Mouse (Mus musculus): Measurements from ENCODE around the gene Hrh2.

Hrh2 gene

DNA sequence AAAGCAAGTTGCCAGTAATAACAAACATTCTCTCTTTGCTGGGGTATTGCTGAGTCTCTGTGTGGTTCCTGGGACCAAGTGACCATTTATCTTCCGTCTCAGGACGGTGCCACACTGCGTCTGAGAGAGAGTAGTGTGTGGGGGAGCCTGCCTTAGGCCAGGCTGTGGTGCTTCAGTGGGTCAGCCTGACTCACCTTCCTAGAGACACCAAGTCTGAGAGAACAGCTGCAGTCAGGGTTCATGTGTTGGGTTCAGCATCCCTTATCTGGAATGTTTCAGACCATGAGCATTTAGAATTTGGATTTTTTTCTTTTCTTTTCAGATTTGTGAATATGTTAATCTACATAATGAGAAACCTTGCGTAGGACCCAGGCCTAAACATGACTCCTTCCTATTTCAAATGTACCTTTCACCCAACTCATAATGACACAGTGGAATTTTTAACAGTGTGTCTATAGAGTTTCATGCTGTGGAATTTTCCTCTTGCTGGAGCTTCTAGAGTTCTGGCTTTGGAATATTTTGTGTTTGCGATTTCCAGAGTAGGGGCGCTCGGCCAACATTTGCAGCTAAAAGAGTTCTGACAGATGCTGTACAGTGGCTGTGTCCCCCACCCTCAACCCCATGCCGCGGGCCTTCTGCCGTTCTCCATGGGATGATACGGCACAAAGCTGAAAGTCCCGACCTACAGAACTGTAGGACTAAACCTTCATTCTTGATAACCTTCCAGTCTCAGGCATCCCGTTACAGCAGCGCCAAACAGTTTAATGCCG lies 71.0 kb downstream of the Hrh2 start:
- DNase-seq (ENCODE audit: low spot score in 2 of 2) = no peak

GRCm38 (mm10) chr13:54263641-54264040 lies 71.7 kb downstream of the Hrh2 start:
- DNase-seq (ENCODE audit: low spot score in 2 of 2) = no peak

- no peak for DNase-seq (ENCODE audit: low spot score in 2 of 2)
Measured at GRCm38 (mm10) chr13:54266472-54266871, 74.5 kb downstream of the Hrh2 start.

DNA sequence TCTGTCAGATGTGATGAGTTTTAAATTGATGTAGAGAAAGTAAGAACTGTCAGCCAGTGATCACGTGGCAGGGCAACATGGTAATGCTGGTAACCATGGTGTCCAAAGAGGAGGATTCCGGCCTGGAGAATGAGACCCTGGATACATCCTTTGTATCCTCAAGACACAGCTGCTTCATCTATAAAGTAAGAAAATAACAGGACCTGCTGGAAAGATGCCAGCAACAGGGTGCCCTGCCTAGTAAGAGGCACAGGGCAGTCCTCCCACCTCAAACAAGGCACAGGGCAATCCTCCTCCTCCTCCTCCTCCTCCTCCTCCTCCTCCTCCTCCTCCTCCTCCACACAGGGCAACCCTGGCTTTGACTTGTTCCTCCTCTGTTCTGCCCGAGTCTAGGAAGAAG lies 77.2 kb downstream of the Hrh2 start:
- no peak for DNase-seq (ENCODE audit: low spot score in 2 of 2)

DNA sequence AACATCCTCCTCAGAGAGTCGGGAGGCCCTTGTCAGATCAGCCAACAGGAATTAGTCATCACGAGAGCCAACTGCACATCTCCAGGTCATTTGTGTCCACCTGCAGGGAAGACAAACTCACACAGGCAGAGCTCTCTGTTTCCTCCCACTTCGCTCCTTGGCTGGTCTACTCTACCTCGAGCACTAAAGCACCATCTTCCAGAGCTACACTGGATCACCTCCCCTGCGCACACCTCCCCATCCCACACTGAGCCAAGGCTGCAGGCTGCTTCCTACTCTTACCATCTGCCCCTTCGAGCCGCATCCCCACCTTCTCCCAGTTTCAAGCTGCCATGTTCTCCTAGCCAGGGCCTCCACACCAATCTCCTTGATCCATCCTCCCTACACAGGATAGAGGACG lies 77.7 kb downstream of the Hrh2 start:
- DNase-seq (ENCODE audit: low spot score in 2 of 2) = no peak

- DNase-seq (ENCODE audit: low spot score in 2 of 2) = no peak
Measured at GRCm38 (mm10) chr13:54272076-54272475, 80.1 kb downstream of the Hrh2 start.

- DNase-seq (ENCODE audit: low spot score in 2 of 2) = no peak
Measured at GRCm38 (mm10) chr13:54277406-54277805, 85.5 kb downstream of the Hrh2 start.

- DNase-seq (ENCODE audit: low spot score in 2 of 2) = no peak
Measured at GRCm38 (mm10) chr13:54280366-54280765, 88.4 kb downstream of the Hrh2 start.

- no peak for DNase-seq (ENCODE audit: low spot score in 2 of 2)
Measured at GRCm38 (mm10) chr13:54281149-54281548, 89.2 kb downstream of the Hrh2 start.

- no peak for DNase-seq (ENCODE audit: low spot score in 2 of 2)
Measured at GRCm38 (mm10) chr13:54281623-54282022, 89.7 kb downstream of the Hrh2 start.

DNA sequence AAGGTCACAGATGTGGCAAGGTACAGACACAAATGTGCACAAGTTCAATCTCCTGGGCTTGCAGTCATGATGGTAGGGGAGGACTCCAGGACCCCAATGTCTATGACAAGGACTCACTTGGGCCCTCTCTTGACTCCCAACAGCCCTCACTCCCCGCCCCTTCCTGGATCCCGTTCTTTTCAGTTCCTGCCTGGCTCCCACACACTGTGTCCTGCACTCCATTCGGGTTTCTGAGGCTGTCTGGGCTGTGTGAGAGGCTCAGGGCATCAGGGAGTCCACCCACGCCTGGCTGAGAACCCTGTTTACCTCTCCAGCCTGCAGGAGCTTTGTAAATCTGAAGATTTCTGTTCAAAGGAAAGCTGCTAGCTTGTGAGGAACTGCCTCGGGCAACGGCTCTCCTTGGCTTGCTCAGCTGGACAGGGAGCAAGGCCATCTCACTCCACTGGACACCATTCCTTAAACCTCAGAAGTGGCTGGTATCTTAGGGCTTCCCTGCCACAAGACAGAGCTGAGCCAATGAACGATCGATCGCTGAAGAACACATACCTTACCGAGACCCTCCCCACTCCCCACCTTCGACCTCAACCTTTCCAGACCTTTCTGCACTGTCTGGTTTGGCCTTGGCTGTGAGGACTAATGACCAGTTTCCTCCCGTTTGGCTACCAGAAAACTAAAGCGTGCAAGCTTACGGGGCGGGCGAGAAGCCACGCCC lies 90.4 kb downstream of the Hrh2 start:
- no peak for DNase-seq (ENCODE audit: low spot score in 2 of 2)

GRCm38 (mm10) chr13:54282861-54283206 lies 90.9 kb downstream of the Hrh2 start:
- no peak for DNase-seq (ENCODE audit: low spot score in 2 of 2)

Data from urinary bladder, postnatal 36 days (tissue).